Mouse (Mus musculus) mouse embryonic stem cell (cell line): ENCODE results near the gene Cd6.

Experiments used
- in situ Hi-C, 2 experiments: fragments of 300-500 bp; cut with MboI; formaldehyde crosslinking; loops; 1 replicate in 1 of 2; 3 replicates in 1 of 2; pipeline ENCODE4 v1.14.3; 2019 to 2020; ENCODE audit warnings: low sequenced_read_pairs in 2 of 2, low pct_unique_long_range_greater_than_20kb in 1 of 2, mixed read lengths in 1 of 2; ENCODE audit not compliant: unreplicated experiment in 1 of 2

Cd6 gene

GRCm38 (mm10) chr19:10829436-10830175 lies at the start of gene Cd6:
TSS of gene Cd6 (minus strand) at chr19:10830058.
- in situ Hi-C loops: no loop called here

- in situ Hi-C loops: no loop called here
Observed at GRCm38 (mm10) chr19:10878201-10878837, 48.5 kb upstream of the Cd6 start.

GRCm38 (mm10) chr19:10871328-10871961 lies 41.6 kb upstream of the Cd6 start:
- in situ Hi-C loops: no loop called here

GRCm38 (mm10) chr19:10870676-10871075 lies 40.8 kb upstream of the Cd6 start:
- in situ Hi-C loops: no loop called here

- in situ Hi-C loops: no loop called here
Observed at GRCm38 (mm10) chr19:10869886-10870527, 40.1 kb upstream of the Cd6 start, which contains the start of gene Tmem132a. TSS of gene Tmem132a (minus strand) at chr19:10869940.

- in situ Hi-C loops: no loop called here
Observed at GRCm38 (mm10) chr19:10869241-10869885, 39.5 kb upstream of the Cd6 start.

- in situ Hi-C loops: no loop called here
Observed at GRCm38 (mm10) chr19:10868623-10869141, 38.8 kb upstream of the Cd6 start.

GRCm38 (mm10) chr19:10867946-10868622 lies 38.2 kb upstream of the Cd6 start:
- in situ Hi-C loops: no loop called here

GRCm38 (mm10) chr19:10866351-10866750 lies 36.5 kb upstream of the Cd6 start:
- in situ Hi-C loops: no loop called here

- in situ Hi-C loops: no loop called here
Observed at GRCm38 (mm10) chr19:10860072-10860497, 30.2 kb upstream of the Cd6 start.

- in situ Hi-C loops: no loop called here
Observed at GRCm38 (mm10) chr19:10856520-10856919, 26.7 kb upstream of the Cd6 start.

- in situ Hi-C loops: no loop called here
Observed at GRCm38 (mm10) chr19:10855422-10855821, 25.6 kb upstream of the Cd6 start.

GRCm38 (mm10) chr19:10847311-10848087 lies 17.6 kb upstream of the Cd6 start:
- in situ Hi-C loops: no loop called here

GRCm38 (mm10) chr19:10846150-10846549 lies 16.3 kb upstream of the Cd6 start:
- in situ Hi-C loops: no loop called here

- in situ Hi-C loops: no loop called here
Observed at GRCm38 (mm10) chr19:10845454-10845853, 15.6 kb upstream of the Cd6 start.

- in situ Hi-C loops: no loop called here
Observed at GRCm38 (mm10) chr19:10844206-10844605, 14.3 kb upstream of the Cd6 start.

GRCm38 (mm10) chr19:10842914-10843313 lies 13.1 kb upstream of the Cd6 start:
- in situ Hi-C loops: no loop called here
